Mouse (Mus musculus): ENCODE results near the gene Ccl27a. TPM values are rescaled to one million over a fixed set of nuclear protein-coding genes. Genes with fewer than 3 reads are reported as not detected.

Ccl27a gene
- polyA plus RNA-seq, 1 experiment from 2014 or later = 69.6 TPM

DNA sequence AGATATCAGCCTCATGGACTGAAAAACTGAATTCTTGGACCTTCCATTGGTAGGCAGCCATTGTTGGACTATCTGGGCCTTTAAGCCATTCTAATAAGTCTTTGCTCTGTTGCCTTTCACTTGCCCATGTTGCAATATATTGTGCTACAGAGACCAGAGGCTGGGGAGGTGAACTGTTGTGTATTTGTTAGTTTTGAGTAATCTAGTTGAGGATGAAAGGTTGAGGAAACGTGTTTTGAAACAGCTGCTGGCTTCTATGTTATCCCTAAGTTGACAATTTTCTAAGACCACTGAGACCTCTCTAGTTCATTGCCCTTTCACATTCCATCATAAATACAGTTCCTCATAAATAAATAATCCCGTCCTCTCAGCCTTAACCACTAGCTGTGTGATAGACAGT lies 29.9 kb downstream of the Ccl27a start:
- Histone ChIP-seq H3K4me1 (ENCODE audit: control insufficient read depth, insufficient read depth, low read length) (peaks cover 6% of the 10 kb centered on the region; the same call in 1 of the 2 replicates), H3K9me3 (ENCODE audit: control insufficient read depth, low read length) (no peaks in the 10 kb centered on the region), H3K9ac (ENCODE audit: low read length) (no peak overlapping the region), H3K4me3 (ENCODE audit: low read depth, low read length) (no peak overlapping the region), H3K4me2 (ENCODE audit: low read depth) (no peak overlapping the region), H3K27me3 (ENCODE audit: control insufficient read depth, insufficient read depth, low read length) (no peaks in the 10 kb centered on the region), H3K27ac (ENCODE audit: low read depth, low read length) (no peak overlapping the region), H3K36me3 (ENCODE audit: control insufficient read depth, insufficient read depth, low read length) (no peaks in the 10 kb centered on the region; the same call in 1 of the 2 replicates)
- ATAC-seq (ENCODE audit: insufficient read depth, low FRiP score, low TSS enrichment) = no peak
- WGBS = 77% methylated on average over 2 of the region's 2 CpGs
- DNase-seq (ENCODE audit: low spot score) = no peak

DNA sequence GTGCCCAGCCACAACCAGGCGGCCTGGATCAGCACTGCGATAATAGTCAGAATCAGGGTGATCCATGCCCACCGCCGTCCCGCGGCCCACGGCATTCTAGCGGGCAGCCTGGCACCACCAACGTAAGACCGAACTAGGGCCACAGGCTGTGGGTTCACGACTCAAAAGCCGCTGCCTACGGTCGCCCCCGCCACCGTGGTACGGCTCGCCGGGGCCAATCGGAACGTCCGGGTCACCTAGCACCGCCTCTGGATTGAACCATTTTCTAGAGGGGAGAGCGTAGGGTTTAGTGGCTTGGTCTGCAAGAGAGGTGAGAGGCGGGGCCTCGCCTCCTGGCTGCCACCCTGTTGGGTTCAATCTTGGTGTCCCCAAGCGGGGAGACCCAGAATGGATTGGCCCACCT lies 32.9 kb downstream of the Ccl27a start:
- peak; percentile 95 for DNase-seq (ENCODE audit: low spot score)
- WGBS = under 1% methylated on average over 27 of the region's 27 CpGs
- H3K27me3 ChIP-seq (ENCODE audit: control insufficient read depth, insufficient read depth, low read length) = no peaks in the 10 kb centered on the region
- H3K4me3 ChIP-seq (ENCODE audit: low read depth, low read length) = peak overlapping the region; percentile 57
- H3K27ac ChIP-seq (ENCODE audit: low read depth, low read length) = 0 out of 2 replicates have a peak overlapping the region, but pooled peaks have one; percentile 4
- H3K36me3 ChIP-seq (ENCODE audit: control insufficient read depth, insufficient read depth, low read length) = peaks cover 2% of the 10 kb centered on the region
- H3K9me3 ChIP-seq (ENCODE audit: control insufficient read depth, low read length) = no peaks in the 10 kb centered on the region
- H3K9ac ChIP-seq (ENCODE audit: low read length) = peak overlapping the region; percentile 50
- H3K4me1 ChIP-seq (ENCODE audit: control insufficient read depth, insufficient read depth, low read length) = peaks cover 6% of the 10 kb centered on the region; the same call in 1 of the 2 replicates
- peak overlapping the region; percentile 92 for H3K4me2 ChIP-seq (ENCODE audit: low read depth)
- ATAC-seq (ENCODE audit: insufficient read depth, low FRiP score, low TSS enrichment) = peak; percentile 96

DNA sequence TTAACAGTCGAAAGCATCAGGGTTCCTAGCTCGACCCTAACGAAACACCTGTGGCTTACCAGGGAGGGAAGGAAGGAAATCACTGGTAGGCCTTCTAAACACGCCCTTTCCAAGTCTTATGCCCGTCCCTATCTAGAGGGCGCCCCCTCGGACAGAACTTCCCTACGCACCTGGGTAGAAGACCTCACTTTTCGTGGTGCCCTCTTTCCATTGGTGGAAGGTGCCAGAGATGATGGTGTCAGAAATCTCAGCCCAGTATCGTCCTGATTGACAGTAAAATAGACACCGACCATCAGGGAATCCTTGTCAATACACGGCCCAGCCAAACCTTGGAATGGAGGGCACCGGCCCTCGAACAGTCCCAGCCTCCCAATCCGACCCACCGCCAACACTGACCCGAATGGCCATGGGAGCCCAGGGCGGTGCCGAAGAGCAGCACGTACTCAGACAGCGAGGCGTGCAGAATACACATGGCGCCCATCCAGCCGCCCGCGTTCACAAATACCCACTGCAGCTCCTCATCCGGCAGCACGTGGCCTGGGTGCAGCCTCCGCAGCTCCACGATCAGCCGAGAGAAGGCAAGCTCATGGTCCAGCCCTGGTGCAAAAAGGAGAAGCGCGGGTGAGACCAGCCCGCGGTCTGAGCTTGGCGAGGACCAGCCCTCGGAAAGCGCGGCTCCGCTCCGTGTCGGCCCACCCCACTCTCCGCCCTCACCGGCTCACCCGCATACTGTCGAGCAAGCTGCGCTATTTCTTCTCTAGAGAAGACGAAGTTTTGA lies 33.5 kb downstream of the Ccl27a start:
- 0 out of 2 replicates have a peak overlapping the region, but pooled peaks have one; percentile 4 for H3K27ac ChIP-seq (ENCODE audit: low read depth, low read length)
- WGBS = under 1% methylated on average over 48 of the region's 48 CpGs
- H3K9ac ChIP-seq (ENCODE audit: low read length) = peak overlapping the region; percentile 50
- peak; percentile 79 for ATAC-seq (ENCODE audit: insufficient read depth, low FRiP score, low TSS enrichment)
- peaks cover 6% of the 10 kb centered on the region; the same call in 1 of the 2 replicates for H3K4me1 ChIP-seq (ENCODE audit: control insufficient read depth, insufficient read depth, low read length)
- no peaks in the 10 kb centered on the region for H3K9me3 ChIP-seq (ENCODE audit: control insufficient read depth, low read length)
- peaks cover 2% of the 10 kb centered on the region for H3K36me3 ChIP-seq (ENCODE audit: control insufficient read depth, insufficient read depth, low read length)
- DNase-seq (ENCODE audit: low spot score) = no peak
- H3K27me3 ChIP-seq (ENCODE audit: control insufficient read depth, insufficient read depth, low read length) = no peaks in the 10 kb centered on the region
- peak overlapping the region; percentile 57 for H3K4me3 ChIP-seq (ENCODE audit: low read depth, low read length)
- peak overlapping the region; percentile 92 for H3K4me2 ChIP-seq (ENCODE audit: low read depth)

DNA sequence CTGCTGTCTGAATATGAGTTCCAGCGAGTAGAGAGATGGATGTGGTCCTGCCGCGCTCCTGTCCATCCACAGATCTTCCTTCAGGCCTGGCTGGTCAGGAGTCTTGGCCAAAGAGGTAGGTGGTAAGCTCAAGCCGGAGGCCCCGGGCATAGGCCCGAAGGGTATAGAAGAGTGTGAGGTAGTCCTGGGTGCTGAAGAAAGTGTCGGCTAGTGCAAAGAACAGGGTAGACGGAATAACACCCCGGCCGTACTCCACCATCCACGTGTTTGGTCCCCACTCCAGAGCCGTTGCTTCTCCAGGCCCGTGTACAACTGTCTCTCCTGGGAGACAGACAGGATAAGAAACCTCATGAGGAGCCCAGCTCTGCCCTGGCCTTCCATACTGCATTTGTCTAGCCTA lies 34.8 kb downstream of the Ccl27a start:
- Histone ChIP-seq H3K9ac (ENCODE audit: low read length) (no peak overlapping the region), H3K4me2 (ENCODE audit: low read depth) (no peak overlapping the region), H3K27me3 (ENCODE audit: control insufficient read depth, insufficient read depth, low read length) (no peaks in the 10 kb centered on the region), H3K36me3 (ENCODE audit: control insufficient read depth, insufficient read depth, low read length) (peaks cover 2% of the 10 kb centered on the region), H3K27ac (ENCODE audit: low read depth, low read length) (no peak overlapping the region), H3K9me3 (ENCODE audit: control insufficient read depth, low read length) (no peaks in the 10 kb centered on the region), H3K4me1 (ENCODE audit: control insufficient read depth, insufficient read depth, low read length) (peaks cover 6% of the 10 kb centered on the region; the same call in 1 of the 2 replicates), H3K4me3 (ENCODE audit: low read depth, low read length) (no peak overlapping the region)
- ATAC-seq (ENCODE audit: insufficient read depth, low FRiP score, low TSS enrichment) (no peak), DNase-seq (ENCODE audit: low spot score) (no peak)
- WGBS = 91% methylated on average over 13 of the region's 13 CpGs

DNA sequence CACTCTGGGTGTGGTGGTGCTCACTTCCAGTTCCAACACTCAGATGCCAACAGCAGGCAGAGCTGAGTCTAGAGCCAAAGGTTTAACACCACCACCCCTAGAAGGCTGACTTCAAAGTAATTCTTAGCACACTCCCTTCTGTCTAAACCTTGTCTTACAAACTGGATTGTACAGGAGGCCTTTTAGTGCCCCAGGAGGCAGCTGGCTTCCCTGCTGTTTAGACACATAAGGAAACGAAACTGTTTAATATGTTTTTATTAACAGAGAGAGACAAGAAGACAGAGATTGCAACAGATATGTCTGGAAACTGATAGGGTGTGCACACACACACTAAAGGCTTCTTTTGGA lies 35.8 kb downstream of the Ccl27a start:
- 81% methylated on average over 1 of the region's 1 CpGs for WGBS
- H3K4me1 ChIP-seq (ENCODE audit: control insufficient read depth, insufficient read depth, low read length) = peaks cover 6% of the 10 kb centered on the region; the same call in 1 of the 2 replicates
- H3K9me3 ChIP-seq (ENCODE audit: control insufficient read depth, low read length) = no peaks in the 10 kb centered on the region
- H3K27me3 ChIP-seq (ENCODE audit: control insufficient read depth, insufficient read depth, low read length) = peaks cover 1% of the 10 kb centered on the region; the same call in 1 of the 2 replicates
- no peak overlapping the region for H3K4me2 ChIP-seq (ENCODE audit: low read depth)
- no peak overlapping the region for H3K27ac ChIP-seq (ENCODE audit: low read depth, low read length)
- ATAC-seq (ENCODE audit: insufficient read depth, low FRiP score, low TSS enrichment) (no peak), DNase-seq (ENCODE audit: low spot score) (no peak)
- peaks cover 2% of the 10 kb centered on the region for H3K36me3 ChIP-seq (ENCODE audit: control insufficient read depth, insufficient read depth, low read length)
- H3K9ac ChIP-seq (ENCODE audit: low read length) = no peak overlapping the region
- H3K4me3 ChIP-seq (ENCODE audit: low read depth, low read length) = no peak overlapping the region

DNA sequence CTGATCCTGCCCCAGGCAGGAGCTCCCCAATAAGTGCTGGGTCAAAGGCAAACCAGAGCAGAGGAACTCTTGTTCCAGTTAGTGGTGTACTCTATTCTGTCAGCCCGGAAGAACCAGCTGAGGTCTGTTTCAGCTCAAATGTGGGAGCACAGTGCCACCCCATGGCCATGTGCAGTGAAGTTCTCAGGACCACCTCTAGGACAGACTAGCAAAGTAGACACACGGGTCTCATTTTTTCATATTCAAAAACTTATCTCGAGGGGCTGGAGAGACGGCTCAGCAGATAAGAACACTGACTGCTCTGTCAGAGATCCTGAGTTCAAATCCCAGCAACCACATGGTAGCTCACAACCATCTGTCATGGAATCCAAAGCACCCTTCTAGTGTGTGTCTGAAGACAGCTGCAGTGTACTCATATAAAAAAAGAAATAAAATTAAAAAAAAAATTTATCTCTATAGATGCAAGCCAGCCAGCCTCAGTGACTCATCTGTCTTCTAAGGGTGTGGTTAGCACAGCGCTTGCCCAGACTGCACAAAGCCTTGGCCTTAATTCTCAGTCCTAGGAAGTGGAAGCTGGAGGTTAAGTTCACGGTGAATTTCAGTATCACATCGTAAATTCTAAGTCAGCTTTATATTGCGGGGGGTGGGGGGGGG lies 36.3 kb downstream of the Ccl27a start:
- no peak for ATAC-seq (ENCODE audit: insufficient read depth, low FRiP score, low TSS enrichment)

DNA sequence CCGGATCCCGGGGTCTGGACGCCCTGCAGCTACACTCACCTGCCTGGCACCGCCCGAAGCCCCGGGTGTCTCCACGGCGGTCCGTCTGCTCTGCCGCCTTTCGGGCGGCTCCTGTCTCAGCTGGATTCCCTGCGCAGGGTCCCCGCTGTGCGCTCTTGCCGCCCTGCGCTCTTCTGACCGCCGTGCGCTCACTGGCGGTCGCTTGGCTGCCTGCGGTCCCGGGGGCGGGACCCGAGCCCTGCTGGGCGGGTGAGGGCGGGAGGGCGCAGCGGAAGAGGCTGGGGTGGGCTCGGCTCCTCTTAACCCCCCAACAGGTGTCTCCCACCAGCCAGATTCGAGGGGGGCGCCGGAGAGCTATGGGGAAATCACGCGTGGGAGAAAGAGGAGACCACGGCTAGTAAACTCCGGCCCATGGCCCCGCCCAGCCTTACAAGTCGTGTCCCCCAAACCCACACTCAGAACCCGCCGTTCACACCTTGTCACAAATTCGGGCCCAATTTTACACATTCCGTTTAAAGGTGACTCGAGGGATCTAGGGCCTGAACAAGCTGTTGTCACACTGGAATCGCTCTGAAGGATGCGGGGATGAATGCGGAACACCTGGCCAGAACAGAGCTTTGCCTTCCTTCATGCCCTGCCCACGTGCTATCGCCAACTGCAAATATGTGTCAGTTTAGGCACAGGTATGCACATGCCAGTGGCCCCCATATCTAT lies 42.8 kb downstream of the Ccl27a start, which contains the start of gene Arid3c:
Gene Arid3c, minus strand, starts transcription at position 91 of the 714 bp plus-strand sequence.
- H3K4me3 ChIP-seq (ENCODE audit: low read depth, low read length) = peak within 1 kb of the TSS; percentile 28
- H3K9me3 ChIP-seq (ENCODE audit: control insufficient read depth, low read length) = no peaks in the 10 kb centered on the region
- H3K9ac ChIP-seq (ENCODE audit: low read length) = no peak within 1 kb of the TSS
- 2% methylated on average over 49 of the region's 50 CpGs for WGBS
- ATAC-seq (ENCODE audit: insufficient read depth, low FRiP score, low TSS enrichment) (no peak), DNase-seq (ENCODE audit: low spot score) (peak; percentile 66)
- H3K27me3 ChIP-seq (ENCODE audit: control insufficient read depth, insufficient read depth, low read length) = peaks cover 59% of the 10 kb centered on the region
- peaks cover 6% of the 10 kb centered on the region; the same call in 1 of the 2 replicates for H3K4me1 ChIP-seq (ENCODE audit: control insufficient read depth, insufficient read depth, low read length)
- no peak within 1 kb of the TSS for H3K27ac ChIP-seq (ENCODE audit: low read depth, low read length)
- peak within 1 kb of the TSS; percentile 47 for H3K4me2 ChIP-seq (ENCODE audit: low read depth)
- no peaks in the 10 kb centered on the region for H3K36me3 ChIP-seq (ENCODE audit: control insufficient read depth, insufficient read depth, low read length)

More for the DNA sequence above, 36.3 kb downstream of the Ccl27a start:
- 54% methylated on average over 8 of the region's 8 CpGs for WGBS
- peak; percentile 78 for DNase-seq (ENCODE audit: low spot score)
- Histone ChIP-seq H3K27me3 (ENCODE audit: control insufficient read depth, insufficient read depth, low read length) (peaks cover 6% of the 10 kb centered on the region; the same call in 1 of the 2 replicates), H3K4me2 (ENCODE audit: low read depth) (no peak overlapping the region), H3K4me1 (ENCODE audit: control insufficient read depth, insufficient read depth, low read length) (peaks cover 6% of the 10 kb centered on the region; the same call in 1 of the 2 replicates), H3K9ac (ENCODE audit: low read length) (no peak overlapping the region), H3K9me3 (ENCODE audit: control insufficient read depth, low read length) (no peaks in the 10 kb centered on the region), H3K36me3 (ENCODE audit: control insufficient read depth, insufficient read depth, low read length) (peaks cover 2% of the 10 kb centered on the region), H3K27ac (ENCODE audit: low read depth, low read length) (no peak overlapping the region), H3K4me3 (ENCODE audit: low read depth, low read length) (no peak overlapping the region)

DNA sequence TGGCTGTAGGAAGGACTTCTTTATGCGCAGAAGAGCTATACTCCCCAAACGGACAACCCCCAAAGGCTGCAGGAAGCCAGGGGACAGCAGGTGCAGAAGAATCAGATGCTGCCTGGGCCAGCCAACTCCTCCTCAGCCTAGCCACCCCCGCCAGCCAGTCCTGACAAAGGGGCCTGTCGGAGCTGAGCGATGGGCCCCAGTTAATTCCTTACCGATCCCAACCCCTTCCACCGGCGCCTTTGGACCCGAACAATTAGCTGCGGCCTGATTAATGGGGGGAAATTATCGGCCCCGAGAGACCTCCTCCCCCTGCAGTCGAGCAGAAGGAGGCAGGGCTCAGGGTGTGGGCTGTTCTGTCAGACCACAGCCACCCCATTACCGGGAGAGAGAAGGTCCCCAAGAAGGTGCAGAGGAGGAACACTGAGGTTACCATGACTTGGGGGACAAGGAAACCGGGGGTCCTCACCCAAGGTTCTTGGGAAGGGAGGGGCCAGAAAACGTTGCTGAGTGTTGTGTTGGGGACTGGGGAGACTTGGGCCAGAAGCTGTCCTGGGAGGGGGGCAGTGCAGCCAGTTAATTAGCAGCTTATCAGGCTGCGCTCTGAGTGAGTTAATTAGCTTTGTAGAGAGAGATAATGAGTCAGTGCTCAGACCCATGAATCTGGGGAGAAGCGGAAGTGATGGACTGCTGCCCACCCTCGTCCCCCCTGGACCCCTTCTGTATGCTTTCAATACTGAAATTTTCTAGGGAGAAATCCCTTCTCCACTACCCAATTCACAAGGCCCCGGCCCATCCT lies 47.0 kb downstream of the Ccl27a start:
- Histone ChIP-seq H3K36me3 (ENCODE audit: control insufficient read depth, insufficient read depth, low read length) (no peaks in the 10 kb centered on the region), H3K4me1 (ENCODE audit: control insufficient read depth, insufficient read depth, low read length) (peaks cover 13% of the 10 kb centered on the region; the same call in 1 of the 2 replicates), H3K27me3 (ENCODE audit: control insufficient read depth, insufficient read depth, low read length) (peaks cover 65% of the 10 kb centered on the region), H3K4me3 (ENCODE audit: low read depth, low read length) (no peak overlapping the region), H3K9me3 (ENCODE audit: control insufficient read depth, low read length) (no peaks in the 10 kb centered on the region), H3K9ac (ENCODE audit: low read length) (peak overlapping the region; percentile 29), H3K4me2 (ENCODE audit: low read depth) (peak overlapping the region; percentile 22), H3K27ac (ENCODE audit: low read depth, low read length) (no peak overlapping the region)
- ATAC-seq (ENCODE audit: insufficient read depth, low FRiP score, low TSS enrichment) = peak; percentile 69; the same call in 1 of the 2 replicates
- WGBS = 12% methylated on average over 20 of the region's 20 CpGs
- DNase-seq (ENCODE audit: low spot score) = peak; percentile 78

Data from neural tube, embryonic 11.5 days (tissue).